Mouse (Mus musculus) R1 (cell line): ENCODE results near the gene Prdm16.

ENCODE experiments used
- DNase-seq: peaks from one replicate; pipeline ENCODE4 v3.0.0-alpha.2; 2018; ENCODE audit warnings: low read depth, low spot score

The Prdm16 gene

GRCm38 (mm10) chr4:154422431-154422913 lies 214.2 kb downstream of the Prdm16 start:
- DNase-seq = no peak

GRCm38 (mm10) chr4:154420749-154421148 lies 215.9 kb downstream of the Prdm16 start:
- no peak for DNase-seq

GRCm38 (mm10) chr4:154419766-154420165 lies 216.9 kb downstream of the Prdm16 start:
- DNase-seq = no peak

GRCm38 (mm10) chr4:154418993-154419392 lies 217.7 kb downstream of the Prdm16 start:
- peak; percentile 72 for DNase-seq

- no peak for DNase-seq
Observed at GRCm38 (mm10) chr4:154418327-154418744, 218.3 kb downstream of the Prdm16 start.

- DNase-seq = no peak
Observed at GRCm38 (mm10) chr4:154416728-154417127, 219.9 kb downstream of the Prdm16 start.

- no peak for DNase-seq
Observed at GRCm38 (mm10) chr4:154414885-154415284, 221.8 kb downstream of the Prdm16 start.

GRCm38 (mm10) chr4:154410559-154410958 lies 226.1 kb downstream of the Prdm16 start:
- DNase-seq = no peak

- DNase-seq = peak; percentile 54
Observed at GRCm38 (mm10) chr4:154409841-154410240, 226.8 kb downstream of the Prdm16 start.

GRCm38 (mm10) chr4:154409237-154409721 lies 227.4 kb downstream of the Prdm16 start:
- DNase-seq = peak; percentile 55

GRCm38 (mm10) chr4:154402948-154403347 lies 233.7 kb downstream of the Prdm16 start:
- DNase-seq = no peak

- DNase-seq = no peak
Observed at GRCm38 (mm10) chr4:154401982-154402932, 234.4 kb downstream of the Prdm16 start.

GRCm38 (mm10) chr4:154401379-154401778 lies 235.3 kb downstream of the Prdm16 start:
- DNase-seq = no peak

- no peak for DNase-seq
Observed at GRCm38 (mm10) chr4:154400256-154401171, 236.2 kb downstream of the Prdm16 start.

GRCm38 (mm10) chr4:154399634-154400033 lies 237.0 kb downstream of the Prdm16 start:
- no peak for DNase-seq

- no peak for DNase-seq
Observed at GRCm38 (mm10) chr4:154396652-154397301, 239.9 kb downstream of the Prdm16 start.

- no peak for DNase-seq
Observed at GRCm38 (mm10) chr4:154394123-154394722, 242.4 kb downstream of the Prdm16 start.

GRCm38 (mm10) chr4:154393196-154394122 lies 243.2 kb downstream of the Prdm16 start:
- peak; percentile 60 for DNase-seq

GRCm38 (mm10) chr4:154392641-154393040 lies 244.0 kb downstream of the Prdm16 start:
- no peak for DNase-seq
